Mouse (Mus musculus) midbrain, embryonic 16.5 days (tissue): ENCODE measurements around the gene Uba3. TPM values are rescaled to one million over a fixed set of nuclear protein-coding genes. Genes with fewer than 3 reads are reported as not detected.
A peak's percentile ranks its signal among the peaks of the same experiment; 100 is the strongest.

Source experiments
- ATAC-seq: fragments of 200-750 bp; cut with Nextera tagmentation; 2 replicates; pipeline ENCODE4 v1.8.0; 2017; ENCODE audit warnings: moderate TSS enrichment
- H3K27ac ChIP-seq: fragments of 300-500 bp; sonication (generic); 2 replicates; pipeline ENCODE4 v1.5.1; 2014; ENCODE audit warnings: mild to moderate bottlenecking, low read length, mixed read lengths
- H3K27me3 ChIP-seq: fragments of 300-500 bp; sonication (generic); 2 replicates; pipeline ENCODE4 v1.6.1; 2014; ENCODE audit warnings: low read depth, low read length, mixed read lengths; ENCODE audit not compliant: control insufficient read depth, insufficient read depth
- H3K36me3 ChIP-seq: fragments of 300-500 bp; sonication (generic); 2 replicates; pipeline ENCODE4 v1.6.1; 2014; ENCODE audit warnings: mild to moderate bottlenecking, low read length, moderate library complexity, mixed read lengths; ENCODE audit not compliant: control insufficient read depth, insufficient read depth
- H3K4me1 ChIP-seq: fragments of 300-500 bp; sonication (generic); 2 replicates; pipeline ENCODE4 v1.6.1; 2014; ENCODE audit warnings: mild to moderate bottlenecking, low read length, mixed read lengths; ENCODE audit not compliant: control insufficient read depth, insufficient read depth
- H3K4me2 ChIP-seq: fragments of 300-500 bp; sonication (generic); 2 replicates; pipeline ENCODE4 v1.6.1; 2014; ENCODE audit warnings: mild to moderate bottlenecking, low read length, mixed read lengths
- H3K4me3 ChIP-seq: fragments of 300-500 bp; sonication (generic); 2 replicates; pipeline ENCODE4 v1.5.1; 2014; ENCODE audit warnings: low read depth, mild to moderate bottlenecking, low read length, moderate library complexity, mixed read lengths
- H3K9ac ChIP-seq: fragments of 300-500 bp; sonication (generic); 2 replicates; pipeline ENCODE4 v1.6.1; 2014; ENCODE audit warnings: low read depth, low read length, mixed read lengths
- H3K9me3 ChIP-seq: fragments of 300-500 bp; sonication (generic); replicated peaks from 2 replicates; pipeline ENCODE4 v1.6.1; 2014; ENCODE audit warnings: mild to moderate bottlenecking, low read length, mixed read lengths; ENCODE audit not compliant: control insufficient read depth, poor library complexity, severe bottlenecking
- WGBS: fragments of 180-500 bp; shearing (Covaris S2); extraction: QIAGEN DNeasy Blood & Tissue Kit; methylation state at CpG from one replicate; pipeline ENCODE4 v1.1.7; 2014; 5-methylcytosine and 5-hydroxymethylcytosine counted together
- polyA plus RNA-seq: library from polyadenylated mRNA; unstranded; fragments of >200 nt; fragmentation: Nextera tagmentation; extraction: Ambion mirVana; gene quantifications from 2 replicates; pipeline ENCODE4 v1.2.1, GENCODE M21; 2015

Gene Uba3
- polyA plus RNA-seq, 1 experiment from 2014 or later = 90.2 TPM

DNA sequence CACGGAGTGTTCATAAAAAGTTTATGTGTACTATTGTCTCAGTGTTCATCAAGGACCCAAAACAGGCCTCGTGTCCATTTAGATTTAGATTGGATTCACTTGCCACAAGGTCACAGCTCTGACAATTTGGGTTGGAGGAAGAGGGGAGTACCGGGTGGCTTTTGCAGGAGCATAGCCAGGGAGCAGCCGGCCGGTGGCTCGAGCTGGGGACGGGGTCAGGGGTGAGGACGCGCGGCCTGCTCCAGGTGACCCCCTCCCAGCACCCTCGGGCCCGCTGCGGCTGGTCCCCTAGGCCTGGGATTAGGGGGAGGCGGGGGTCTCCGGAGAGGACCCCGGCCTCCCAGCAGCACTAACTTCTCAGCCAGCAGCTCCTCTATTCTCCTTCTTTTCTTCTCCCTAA, 495 bp downstream of the Uba3 start:
- 0% methylated on average over 16 of the region's 16 CpGs for WGBS
- peak overlapping the region; percentile 82 for H3K27ac ChIP-seq
- H3K36me3 ChIP-seq = no peaks in the 10 kb centered on the region
- H3K27me3 ChIP-seq = no peaks in the 10 kb centered on the region
- H3K4me3 ChIP-seq = peak overlapping the region; percentile 53
- ATAC-seq = peak; percentile 66
- H3K9ac ChIP-seq = peak overlapping the region; percentile 77
- H3K4me1 ChIP-seq = peaks cover 10% of the 10 kb centered on the region
- H3K4me2 ChIP-seq = peak overlapping the region; percentile 55
- no peaks in the 10 kb centered on the region for H3K9me3 ChIP-seq

DNA sequence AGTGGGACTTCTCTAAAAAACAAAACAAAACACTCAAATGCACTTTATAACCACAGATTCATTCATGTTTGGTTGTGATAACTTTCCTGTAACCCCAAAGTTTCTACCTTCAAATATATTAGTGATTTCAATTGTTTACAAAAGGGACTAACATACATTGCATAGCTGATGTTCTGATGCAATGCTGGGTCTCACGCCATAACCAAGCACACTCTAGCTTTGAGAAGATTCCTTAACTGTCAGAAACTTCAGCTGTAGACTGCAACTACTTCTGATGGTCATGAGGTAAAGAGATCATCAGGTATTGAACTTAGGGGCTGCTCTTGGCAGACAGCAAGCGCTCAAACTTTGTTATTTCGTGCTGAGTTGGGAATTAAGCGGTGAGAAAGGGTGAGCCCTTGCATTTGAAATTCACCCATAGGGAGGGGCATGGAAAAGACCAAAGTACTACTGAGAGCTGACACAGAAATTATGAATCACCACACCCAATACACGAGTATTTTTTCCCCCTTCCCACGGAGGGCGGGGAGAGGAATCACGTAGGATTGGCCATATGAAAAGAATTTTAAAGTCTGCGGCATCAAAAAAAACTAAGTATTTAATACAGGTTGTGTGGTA, 1.1 kb downstream of the Uba3 start:
- Histone ChIP-seq H3K9ac (peak overlapping the region; percentile 77), H3K36me3 (no peaks in the 10 kb centered on the region), H3K27ac (no peak overlapping the region), H3K4me1 (peaks cover 10% of the 10 kb centered on the region), H3K4me3 (peak overlapping the region; percentile 53), H3K4me2 (peak overlapping the region; percentile 55), H3K9me3 (no peaks in the 10 kb centered on the region), H3K27me3 (no peaks in the 10 kb centered on the region)
- no peak for ATAC-seq
- 13% methylated on average over 9 of the region's 9 CpGs for WGBS

DNA sequence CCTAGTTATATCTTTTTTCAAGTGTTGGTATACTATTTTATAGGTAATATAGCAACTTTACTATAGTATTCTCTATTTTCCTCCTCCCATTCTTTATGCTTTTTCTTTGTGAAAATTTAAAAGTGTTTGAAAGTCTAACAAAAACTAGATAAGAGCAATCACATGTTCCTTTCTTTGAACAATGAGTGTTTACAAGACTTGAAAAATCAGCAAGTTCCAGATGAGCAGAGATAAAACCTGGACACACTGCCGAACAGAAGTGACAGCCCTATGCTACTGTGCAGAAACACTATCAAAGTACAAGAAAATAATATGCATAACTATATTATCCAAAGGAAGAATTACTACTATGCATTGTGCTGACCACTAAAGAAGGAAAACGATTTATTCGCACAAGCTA, 3.0 kb downstream of the Uba3 start:
- peaks cover 10% of the 10 kb centered on the region for H3K4me1 ChIP-seq
- H3K4me3 ChIP-seq = no peak overlapping the region
- H3K9me3 ChIP-seq = no peaks in the 10 kb centered on the region
- 91% methylated on average over 3 of the region's 3 CpGs for WGBS
- no peaks in the 10 kb centered on the region for H3K27me3 ChIP-seq
- no peak overlapping the region for H3K9ac ChIP-seq
- H3K4me2 ChIP-seq = no peak overlapping the region
- H3K36me3 ChIP-seq = peaks cover 2% of the 10 kb centered on the region
- ATAC-seq = no peak
- H3K27ac ChIP-seq = no peak overlapping the region

DNA sequence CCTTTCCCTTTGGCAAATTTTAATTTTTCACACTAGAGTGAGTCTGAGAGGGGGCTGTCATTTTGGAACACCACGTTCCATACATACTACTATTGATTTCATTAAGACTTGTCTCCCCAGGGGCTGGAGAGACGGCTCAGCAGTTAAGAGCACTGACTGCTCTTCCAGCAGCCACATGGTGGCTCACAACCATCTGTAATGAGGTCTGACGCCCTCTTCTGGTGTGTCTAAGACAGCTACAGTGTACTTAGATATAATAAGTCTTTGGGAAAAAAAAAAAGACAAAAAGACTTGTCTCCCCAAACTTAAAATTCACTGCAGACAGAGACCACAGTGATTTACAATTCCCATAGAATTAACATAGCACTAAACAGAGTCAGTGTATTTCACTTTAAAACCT, 5.0 kb downstream of the Uba3 start:
- no peaks in the 10 kb centered on the region for H3K27me3 ChIP-seq
- H3K4me3 ChIP-seq = no peak overlapping the region
- no peak overlapping the region for H3K9ac ChIP-seq
- no peaks in the 10 kb centered on the region for H3K9me3 ChIP-seq
- H3K4me2 ChIP-seq = no peak overlapping the region
- H3K27ac ChIP-seq = no peak overlapping the region
- H3K36me3 ChIP-seq = peaks cover 16% of the 10 kb centered on the region
- ATAC-seq = no peak
- WGBS = 55% methylated on average over 3 of the region's 3 CpGs
- peaks cover 10% of the 10 kb centered on the region for H3K4me1 ChIP-seq

DNA sequence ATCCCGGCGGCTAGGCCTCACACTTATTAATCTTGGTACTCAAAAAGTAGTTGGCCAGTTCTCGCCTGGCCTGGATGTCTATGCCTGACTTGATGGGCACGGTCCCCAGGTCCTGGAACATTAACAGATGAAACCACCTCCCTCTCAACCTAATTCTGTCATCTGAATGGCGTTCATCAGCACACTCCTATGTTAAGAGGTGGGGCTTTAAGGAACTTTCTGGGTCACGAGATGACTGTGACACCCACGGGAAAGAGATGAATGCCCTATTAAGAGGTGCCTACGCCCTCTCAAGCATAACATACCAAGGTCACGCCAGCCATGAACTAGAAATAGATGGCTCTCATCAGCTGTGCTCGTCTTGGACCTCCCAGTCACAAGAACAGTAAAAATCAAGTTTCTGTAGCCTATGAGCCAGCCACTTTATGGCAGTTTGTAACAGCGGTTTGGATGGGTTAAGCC, 26.0 kb downstream of the Uba3 start:
- Histone ChIP-seq H3K9me3 (no peaks in the 10 kb centered on the region), H3K9ac (peak overlapping the region; percentile 99), H3K36me3 (peaks cover 9% of the 10 kb centered on the region; the same call in 1 of the 2 replicates), H3K27ac (peak overlapping the region; percentile 91), H3K4me1 (peaks cover 19% of the 10 kb centered on the region), H3K27me3 (no peaks in the 10 kb centered on the region), H3K4me3 (peak overlapping the region; percentile 91), H3K4me2 (peak overlapping the region; percentile 93)
- peak; percentile 77 for ATAC-seq
- 10% methylated on average over 11 of the region's 11 CpGs for WGBS

DNA sequence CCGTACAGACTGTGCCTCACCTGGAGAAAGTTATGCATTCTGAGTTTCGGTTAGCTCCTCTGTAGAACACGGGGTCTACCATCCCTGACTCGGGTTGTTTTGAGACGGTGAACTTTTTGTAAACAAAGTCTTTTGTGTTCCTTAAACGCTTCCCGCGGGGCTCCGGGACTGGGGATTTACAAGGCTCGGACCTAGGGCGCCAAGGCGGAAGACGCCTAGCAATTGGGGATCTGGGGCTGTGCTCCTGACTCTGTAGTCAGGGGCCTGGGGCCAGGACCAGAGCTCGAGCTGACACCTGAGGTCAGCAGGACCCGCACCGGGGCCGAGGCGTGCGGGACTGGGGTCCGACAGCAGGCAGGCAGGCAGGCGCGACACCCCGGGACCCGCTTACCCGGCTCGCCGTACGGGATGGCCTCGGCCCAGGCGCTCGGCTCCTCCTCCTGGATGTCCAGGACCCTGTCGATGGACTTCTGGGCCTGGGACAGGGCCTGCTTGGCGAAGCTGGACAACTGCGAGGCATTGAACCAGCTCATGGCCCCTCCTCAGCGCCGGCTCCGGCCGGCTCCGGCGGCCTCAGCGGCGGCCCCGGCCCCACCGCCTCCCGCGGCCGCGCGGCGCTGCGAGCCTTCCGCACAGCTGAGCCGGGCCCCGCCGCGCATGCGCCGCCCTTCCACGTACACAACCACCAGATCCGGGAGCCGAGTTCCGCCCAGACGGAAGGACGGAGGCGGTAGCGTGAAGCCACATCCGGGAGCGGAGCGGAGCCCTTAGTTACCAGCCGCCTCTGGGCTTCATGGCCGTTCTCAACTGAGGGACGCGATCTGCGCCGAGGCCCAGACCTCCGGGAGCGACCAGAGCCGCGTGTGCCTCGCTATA, 26.7 kb downstream of the Uba3 start, which contains the start of gene Tmf1:
Gene Tmf1, minus strand, starts transcription at position 632 of the 876 bp plus-strand sequence.
- peak; percentile 99 for ATAC-seq
- H3K9ac ChIP-seq = peak within 1 kb of the TSS; percentile 99
- peak within 1 kb of the TSS; percentile 91 for H3K27ac ChIP-seq
- H3K4me1 ChIP-seq = peaks cover 19% of the 10 kb centered on the region
- WGBS = under 1% methylated on average over 77 of the region's 80 CpGs
- peaks cover 9% of the 10 kb centered on the region; the same call in 1 of the 2 replicates for H3K36me3 ChIP-seq
- H3K4me2 ChIP-seq = peak within 1 kb of the TSS; percentile 93
- no peaks in the 10 kb centered on the region for H3K27me3 ChIP-seq
- no peaks in the 10 kb centered on the region for H3K9me3 ChIP-seq
- peak within 1 kb of the TSS; percentile 91 for H3K4me3 ChIP-seq

DNA sequence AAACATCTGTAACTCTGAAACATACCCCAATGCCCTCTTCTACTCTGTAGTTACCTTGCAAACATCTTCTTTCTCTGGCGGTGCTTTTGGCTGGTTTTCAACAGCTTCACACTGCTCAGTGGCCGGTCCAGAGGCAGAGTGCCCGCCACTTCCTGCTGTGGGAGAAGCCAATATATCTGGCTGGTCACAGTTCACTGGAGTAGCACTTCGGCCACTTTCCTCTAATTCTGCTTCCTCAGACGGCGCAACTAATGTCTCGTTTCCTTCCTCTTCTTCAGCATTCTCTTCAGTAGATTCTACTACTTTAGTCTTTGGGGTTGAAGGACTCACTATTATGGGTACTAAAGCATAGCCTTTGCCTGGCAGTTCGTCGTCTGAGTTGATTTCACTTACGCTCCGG, 29.7 kb downstream of the Uba3 start:
- Histone ChIP-seq H3K4me1 (peaks cover 19% of the 10 kb centered on the region), H3K27ac (no peak overlapping the region), H3K27me3 (no peaks in the 10 kb centered on the region), H3K36me3 (peaks cover 12% of the 10 kb centered on the region; the same call in 1 of the 2 replicates), H3K9ac (0 out of 2 replicates have a peak overlapping the region, but pooled peaks have one; percentile 16), H3K9me3 (no peaks in the 10 kb centered on the region), H3K4me2 (no peak overlapping the region), H3K4me3 (no peak overlapping the region)
- WGBS = 82% methylated on average over 11 of the region's 11 CpGs
- no peak for ATAC-seq

DNA sequence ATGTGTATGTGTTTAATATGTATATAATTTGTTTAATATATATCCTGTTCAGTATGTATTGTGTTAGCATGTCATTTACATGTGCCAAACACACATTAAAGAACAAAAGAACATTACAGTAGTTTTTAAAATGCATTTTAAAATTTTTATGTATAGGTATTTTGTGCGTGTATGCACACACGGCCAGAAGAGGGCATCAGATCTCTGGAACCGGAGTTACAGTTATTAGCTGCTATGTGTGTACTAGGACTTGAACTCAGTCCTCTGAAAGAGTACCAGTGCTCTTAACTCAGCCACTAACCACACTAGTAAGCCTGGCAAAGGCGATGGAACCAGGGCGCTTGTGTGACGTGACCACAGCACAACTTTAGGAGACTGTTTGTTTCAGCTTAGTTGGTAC, 55.3 kb downstream of the Uba3 start:
- ATAC-seq = no peak
- H3K4me2 ChIP-seq = no peak overlapping the region
- H3K9ac ChIP-seq = no peak overlapping the region

DNA sequence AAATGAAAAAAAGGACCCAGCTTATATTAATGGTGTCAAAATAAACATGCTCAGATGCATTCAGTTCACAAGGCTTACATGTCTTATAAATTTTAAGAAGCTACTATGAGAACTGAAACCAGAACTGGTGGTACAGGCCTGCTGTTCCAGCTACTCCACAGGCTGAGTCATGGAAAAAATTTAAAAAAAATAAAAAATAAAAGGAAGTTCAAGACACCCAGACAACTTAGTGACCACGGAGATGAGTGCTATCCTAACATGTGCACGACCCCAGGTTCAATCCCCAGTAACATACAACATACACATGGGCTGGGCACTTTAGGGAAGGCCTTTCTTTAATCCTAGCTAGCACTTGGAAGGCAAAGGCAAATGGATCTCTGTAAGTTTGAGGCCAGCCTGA, 55.7 kb downstream of the Uba3 start:
- Histone ChIP-seq H3K9ac (no peak overlapping the region), H3K4me3 (no peak overlapping the region), H3K36me3 (peaks cover 2% of the 10 kb centered on the region; the same call in 1 of the 2 replicates), H3K9me3 (no peaks in the 10 kb centered on the region), H3K27ac (no peak overlapping the region), H3K4me2 (no peak overlapping the region), H3K4me1 (peaks cover 14% of the 10 kb centered on the region), H3K27me3 (no peaks in the 10 kb centered on the region)
- 88% methylated on average over 2 of the region's 2 CpGs for WGBS
- ATAC-seq = no peak

More for the DNA sequence above, 55.3 kb downstream of the Uba3 start:
- Histone ChIP-seq H3K9me3 (no peaks in the 10 kb centered on the region), H3K27ac (no peak overlapping the region), H3K4me3 (no peak overlapping the region), H3K36me3 (peaks cover 2% of the 10 kb centered on the region; the same call in 1 of the 2 replicates), H3K27me3 (no peaks in the 10 kb centered on the region), H3K4me1 (peaks cover 14% of the 10 kb centered on the region)
- WGBS = 86% methylated on average over 6 of the region's 6 CpGs
